Mouse (Mus musculus): ENCODE data around the gene Ccdc50. TPM values are rescaled to one million over a fixed set of nuclear protein-coding genes. Genes with fewer than 3 reads are reported as not detected.

Gene Ccdc50
- polyA plus RNA-seq, 1 experiment from 2014 or later: 49.2 TPM

GRCm38 (mm10) chr16:27401579-27401978 is 12.9 kb downstream of the Ccdc50 start:
- whole genome bisulfite sequencing: 96% methylated on average over 2 of the region's 2 CpGs
- no peak overlapping the region for H3K4me3 ChIP-seq
- no peaks in the 10 kb centered on the region for H3K27me3 ChIP-seq (ENCODE audit: low read depth, poor library complexity, severe bottlenecking)
- H3K27ac ChIP-seq: no peak overlapping the region
- DNase-seq (ENCODE audit: low spot score): no peak
- no peaks in the 10 kb centered on the region for H3K4me1 ChIP-seq
- peaks cover 12% of the 10 kb centered on the region for H3K36me3 ChIP-seq
- H3K9me3 ChIP-seq (replicated peaks): no peaks in the 10 kb centered on the region

DNA sequence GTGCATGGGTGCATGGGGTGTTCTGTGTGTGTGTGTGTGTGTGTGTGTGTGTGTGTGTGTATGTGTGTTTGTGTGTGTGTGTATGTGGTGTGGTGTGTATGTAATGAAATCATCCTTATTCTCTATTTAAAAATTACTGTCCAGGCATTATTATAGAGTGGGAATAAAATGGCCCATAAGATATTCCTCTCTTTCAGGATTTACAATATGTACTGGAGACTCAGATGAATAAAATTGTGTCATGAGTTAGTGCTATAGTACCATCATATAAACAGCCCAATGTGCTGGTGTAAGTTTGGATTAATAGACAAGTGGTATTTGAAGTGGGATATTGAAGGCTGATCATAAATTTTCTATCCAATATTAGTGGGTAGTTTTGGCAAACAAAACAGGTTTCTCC is 15.4 kb downstream of the Ccdc50 start:
- Histone ChIP-seq H3K27ac (no peak overlapping the region), H3K9me3 (replicated peaks) (no peaks in the 10 kb centered on the region), H3K4me1 (no peaks in the 10 kb centered on the region), H3K27me3 (ENCODE audit: low read depth, poor library complexity, severe bottlenecking) (no peaks in the 10 kb centered on the region), H3K4me3 (no peak overlapping the region), H3K36me3 (peaks cover 33% of the 10 kb centered on the region)
- no peak for DNase-seq (ENCODE audit: low spot score)

DNA sequence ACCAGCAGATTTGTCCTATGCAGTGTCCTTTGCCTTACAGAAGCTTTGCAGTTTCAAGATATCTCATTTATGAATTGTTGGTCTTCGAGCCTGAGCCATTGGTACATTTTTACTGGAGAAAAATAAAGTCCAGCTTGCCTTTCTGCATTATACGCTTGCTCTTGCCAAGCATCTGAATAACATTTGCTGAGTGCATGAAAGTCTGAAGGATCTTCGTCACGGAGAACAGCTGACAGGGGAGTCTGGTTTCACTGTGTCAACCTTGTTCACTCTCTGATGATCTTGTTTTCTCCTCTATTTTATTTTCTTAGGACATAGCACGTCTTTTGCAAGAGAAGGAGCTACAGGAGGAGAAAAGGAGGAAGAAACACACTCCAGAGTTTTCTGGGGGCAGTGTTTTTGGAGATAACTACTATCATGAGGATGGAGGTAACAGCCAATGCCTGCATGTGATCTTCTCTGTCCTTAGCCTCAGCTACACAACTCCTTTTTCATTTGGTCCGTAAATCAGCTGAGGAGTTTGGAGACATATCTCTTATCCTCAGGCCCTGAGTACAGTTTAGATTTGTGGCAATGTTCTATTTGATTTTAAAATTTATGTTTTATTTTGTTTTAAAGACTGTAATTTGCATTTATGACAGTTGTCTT is 28.4 kb downstream of the Ccdc50 start:
- H3K27me3 ChIP-seq (ENCODE audit: low read depth, poor library complexity, severe bottlenecking): no peaks in the 10 kb centered on the region
- no peaks in the 10 kb centered on the region for H3K9me3 ChIP-seq (replicated peaks)
- 95% methylated on average over 6 of the region's 6 CpGs for WGBS
- H3K27ac ChIP-seq: no peak overlapping the region
- H3K36me3 ChIP-seq: peaks cover 90% of the 10 kb centered on the region
- H3K4me3 ChIP-seq: no peak overlapping the region
- DNase-seq (ENCODE audit: low spot score): no peak
- no peaks in the 10 kb centered on the region for H3K4me1 ChIP-seq

GRCm38 (mm10) chr16:27417632-27418031 is 29.0 kb downstream of the Ccdc50 start:
- H3K36me3 ChIP-seq: peaks cover 92% of the 10 kb centered on the region
- no peaks in the 10 kb centered on the region for H3K9me3 ChIP-seq (replicated peaks)
- no peaks in the 10 kb centered on the region for H3K4me1 ChIP-seq
- H3K4me3 ChIP-seq: no peak overlapping the region
- DNase-seq (ENCODE audit: low spot score): no peak
- no peak overlapping the region for H3K27ac ChIP-seq
- no peaks in the 10 kb centered on the region for H3K27me3 ChIP-seq (ENCODE audit: low read depth, poor library complexity, severe bottlenecking)
- 93% methylated on average over 3 of the region's 3 CpGs for WGBS

DNA sequence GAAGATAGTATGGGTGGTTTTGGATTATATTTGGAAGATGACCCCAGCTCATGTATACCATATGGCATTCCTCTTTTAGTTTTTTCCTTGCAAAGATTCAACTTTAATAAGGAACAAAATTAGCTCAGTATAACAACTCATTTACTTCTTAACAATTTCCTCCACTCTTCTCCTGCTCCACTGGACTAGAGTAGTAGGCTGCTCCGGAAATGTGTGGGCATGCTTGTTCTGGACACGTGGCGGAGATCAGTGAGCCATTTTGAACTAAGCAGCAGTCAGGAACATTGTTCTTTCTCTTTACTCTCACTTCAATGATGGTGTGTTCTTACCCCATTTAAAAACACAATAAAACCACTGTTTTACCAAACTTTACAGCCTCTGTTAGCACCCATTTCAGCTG is 32.3 kb downstream of the Ccdc50 start:
- no peaks in the 10 kb centered on the region for H3K27me3 ChIP-seq (ENCODE audit: low read depth, poor library complexity, severe bottlenecking)
- H3K27ac ChIP-seq: no peak overlapping the region
- no peaks in the 10 kb centered on the region for H3K4me1 ChIP-seq
- no peaks in the 10 kb centered on the region for H3K9me3 ChIP-seq (replicated peaks)
- WGBS: 97% methylated on average over 3 of the region's 3 CpGs
- peaks cover 68% of the 10 kb centered on the region for H3K36me3 ChIP-seq
- DNase-seq (ENCODE audit: low spot score): no peak
- H3K4me3 ChIP-seq: no peak overlapping the region

DNA sequence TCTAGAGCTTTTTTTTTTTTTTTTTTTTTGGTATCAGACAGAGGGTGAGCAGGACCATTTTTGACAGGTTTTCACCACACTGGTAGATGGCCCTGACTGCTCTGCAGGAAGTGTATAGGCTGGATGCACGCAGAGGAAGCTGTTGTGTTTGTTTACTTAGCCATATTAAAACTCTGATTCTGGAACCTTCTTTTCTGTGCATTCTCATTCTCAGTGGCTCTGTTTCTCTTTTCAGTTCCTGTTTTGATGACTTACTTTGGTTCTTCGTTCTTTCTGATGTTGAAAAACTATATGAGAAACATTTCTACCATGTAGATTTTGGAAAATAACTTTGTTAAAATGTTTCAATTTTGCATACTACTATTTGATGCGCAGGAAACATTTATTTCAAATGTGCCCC is 46.4 kb downstream of the Ccdc50 start:
- DNase-seq (ENCODE audit: low spot score): no peak
- Histone ChIP-seq H3K36me3 (peaks cover 50% of the 10 kb centered on the region), H3K4me1 (no peaks in the 10 kb centered on the region), H3K27me3 (ENCODE audit: low read depth, poor library complexity, severe bottlenecking) (no peaks in the 10 kb centered on the region), H3K9me3 (replicated peaks) (no peaks in the 10 kb centered on the region), H3K4me3 (no peak overlapping the region), H3K27ac (no peak overlapping the region)
- 85% methylated on average over 3 of the region's 3 CpGs for WGBS

DNA sequence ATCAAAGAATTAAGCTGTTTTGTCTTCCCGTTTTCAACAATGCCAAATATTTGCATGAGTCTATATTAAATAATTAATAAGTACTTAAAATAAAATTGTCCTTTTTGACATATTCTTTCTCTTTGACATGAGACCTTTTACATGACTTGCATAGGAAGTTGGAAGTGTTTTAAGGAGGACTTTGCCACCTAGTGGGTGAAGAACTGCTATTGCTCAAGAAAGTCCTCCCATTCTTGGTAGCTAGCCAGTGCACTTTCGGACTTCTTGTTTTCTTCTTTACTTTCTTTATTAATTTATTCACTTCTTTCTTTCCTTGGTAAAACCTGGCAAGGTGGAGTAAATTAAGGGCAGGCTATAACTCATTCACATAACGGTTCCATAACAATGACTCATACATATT is 55.3 kb downstream of the Ccdc50 start:
- Histone ChIP-seq H3K27me3 (ENCODE audit: low read depth, poor library complexity, severe bottlenecking) (no peaks in the 10 kb centered on the region), H3K9me3 (replicated peaks) (no peaks in the 10 kb centered on the region), H3K4me1 (no peaks in the 10 kb centered on the region), H3K4me3 (no peak overlapping the region), H3K36me3 (peaks cover 64% of the 10 kb centered on the region), H3K27ac (no peak overlapping the region)
- 92% methylated on average over 3 of the region's 3 CpGs for whole genome bisulfite sequencing
- DNase-seq (ENCODE audit: low spot score): no peak

DNA sequence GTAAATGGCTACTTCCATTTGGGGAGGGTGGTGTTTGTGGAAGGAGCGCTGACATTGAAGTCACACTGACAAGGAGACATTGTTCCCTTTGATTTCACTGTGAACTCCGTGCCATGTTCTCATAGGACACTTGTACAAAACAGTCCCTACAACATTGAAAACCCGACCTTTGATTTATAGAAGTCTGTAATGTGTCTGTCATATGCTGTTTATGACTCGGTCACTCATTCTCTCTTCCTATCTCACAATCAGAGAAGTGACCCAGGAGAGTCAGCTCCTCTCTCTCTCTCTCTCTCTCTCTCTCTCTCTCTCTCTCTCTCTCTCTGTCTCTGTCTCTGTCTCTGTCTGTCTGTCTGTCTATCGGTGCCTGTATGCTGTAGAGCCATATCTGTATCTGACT is 60.7 kb downstream of the Ccdc50 start:
- Histone ChIP-seq H3K36me3 (peaks cover 43% of the 10 kb centered on the region), H3K9me3 (replicated peaks) (no peaks in the 10 kb centered on the region), H3K4me3 (no peak overlapping the region), H3K27me3 (ENCODE audit: low read depth, poor library complexity, severe bottlenecking) (no peaks in the 10 kb centered on the region), H3K4me1 (no peaks in the 10 kb centered on the region), H3K27ac (no peak overlapping the region)
- WGBS: 96% methylated on average over 5 of the region's 5 CpGs
- no peak for DNase-seq (ENCODE audit: low spot score)

GRCm38 (mm10) chr16:27450655-27451054 is 62.0 kb downstream of the Ccdc50 start:
- DNase-seq (ENCODE audit: low spot score): no peak
- Histone ChIP-seq H3K4me1 (no peaks in the 10 kb centered on the region), H3K9me3 (replicated peaks) (no peaks in the 10 kb centered on the region), H3K27ac (no peak overlapping the region), H3K27me3 (ENCODE audit: low read depth, poor library complexity, severe bottlenecking) (no peaks in the 10 kb centered on the region), H3K36me3 (peaks cover 33% of the 10 kb centered on the region), H3K4me3 (no peak overlapping the region)
- WGBS: 93% methylated on average over 2 of the region's 2 CpGs

DNA sequence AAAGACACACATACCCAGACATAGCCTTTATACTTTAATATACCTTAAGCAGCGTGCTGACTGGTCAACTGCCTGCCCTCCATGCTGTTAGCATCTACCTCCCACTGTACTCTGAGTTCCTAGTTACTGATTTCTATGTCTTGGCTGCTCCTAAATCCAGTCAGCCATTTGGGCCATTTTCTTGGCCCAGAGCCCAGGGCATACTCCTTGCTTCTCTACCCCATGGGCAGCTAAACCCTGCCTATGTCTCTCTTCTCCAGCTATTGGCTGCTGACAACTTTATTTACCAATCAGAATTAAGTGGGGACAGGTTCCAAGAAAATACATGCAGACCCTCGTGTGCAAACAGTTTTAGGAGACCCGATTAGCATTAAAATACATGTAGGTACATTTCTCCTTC is 64.7 kb downstream of the Ccdc50 start:
- DNase-seq (ENCODE audit: low spot score): no peak
- H3K4me1 ChIP-seq: no peaks in the 10 kb centered on the region
- H3K36me3 ChIP-seq: peaks cover 15% of the 10 kb centered on the region
- no peaks in the 10 kb centered on the region for H3K27me3 ChIP-seq (ENCODE audit: low read depth, poor library complexity, severe bottlenecking)
- H3K4me3 ChIP-seq: no peak overlapping the region
- WGBS: 78% methylated on average over 3 of the region's 3 CpGs
- no peaks in the 10 kb centered on the region for H3K9me3 ChIP-seq (replicated peaks)
- no peak overlapping the region for H3K27ac ChIP-seq

GRCm38 (mm10) chr16:27453823-27454222 is 65.2 kb downstream of the Ccdc50 start:
- no peaks in the 10 kb centered on the region for H3K9me3 ChIP-seq (replicated peaks)
- 84% methylated on average over 2 of the region's 2 CpGs for WGBS
- H3K27ac ChIP-seq: no peak overlapping the region
- no peak overlapping the region for H3K4me3 ChIP-seq
- H3K36me3 ChIP-seq: peaks cover 15% of the 10 kb centered on the region
- no peaks in the 10 kb centered on the region for H3K4me1 ChIP-seq
- no peak for DNase-seq (ENCODE audit: low spot score)
- H3K27me3 ChIP-seq (ENCODE audit: low read depth, poor library complexity, severe bottlenecking): no peaks in the 10 kb centered on the region

DNA sequence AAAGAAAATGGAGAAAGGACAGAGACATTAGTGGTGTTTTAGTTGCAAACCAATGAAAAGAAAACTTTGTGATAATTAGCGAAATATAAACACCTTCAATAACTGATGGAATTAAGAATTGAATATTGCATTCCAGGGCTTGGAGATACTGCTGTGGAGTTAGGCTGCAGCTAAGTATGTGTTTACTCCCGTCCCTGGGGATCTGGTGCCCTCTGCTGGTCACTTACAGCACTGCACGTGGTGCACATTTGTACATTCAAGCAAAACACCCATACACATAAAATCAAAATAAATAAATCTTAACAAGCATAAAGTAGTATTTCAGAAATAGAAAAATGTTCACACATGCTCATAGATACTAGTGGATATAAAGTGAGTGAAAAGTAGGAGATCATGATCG is 68.6 kb downstream of the Ccdc50 start:
- 16% methylated on average over 4 of the region's 4 CpGs for WGBS
- DNase-seq (ENCODE audit: low spot score): peak; percentile 86
- Histone ChIP-seq H3K36me3 (no peaks in the 10 kb centered on the region), H3K4me1 (no peaks in the 10 kb centered on the region), H3K4me3 (no peak overlapping the region), H3K9me3 (replicated peaks) (no peaks in the 10 kb centered on the region), H3K27ac (no peak overlapping the region), H3K27me3 (ENCODE audit: low read depth, poor library complexity, severe bottlenecking) (no peaks in the 10 kb centered on the region)

DNA sequence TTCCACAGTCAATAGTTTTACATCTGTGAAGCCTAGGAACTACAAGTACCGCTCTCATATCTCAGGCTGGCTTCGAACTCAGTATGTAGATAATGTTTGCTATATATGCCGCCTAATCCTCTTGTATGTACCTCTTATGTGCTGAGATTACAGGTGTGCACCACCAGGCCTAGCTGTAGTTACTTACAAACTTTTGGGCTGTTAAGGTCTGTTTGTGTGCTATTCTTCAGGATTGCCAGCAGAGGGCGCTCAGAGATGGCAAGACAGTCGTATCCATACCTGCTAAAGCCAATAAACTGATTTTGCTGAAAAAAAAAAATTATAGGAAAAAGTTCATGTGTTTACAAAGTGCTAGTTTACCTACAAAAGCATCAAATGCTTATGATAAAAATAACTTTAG is 80.1 kb downstream of the Ccdc50 start:
- Histone ChIP-seq H3K27ac (no peak overlapping the region), H3K4me3 (no peak overlapping the region), H3K9me3 (replicated peaks) (no peaks in the 10 kb centered on the region), H3K36me3 (no peaks in the 10 kb centered on the region), H3K27me3 (ENCODE audit: low read depth, poor library complexity, severe bottlenecking) (no peaks in the 10 kb centered on the region), H3K4me1 (no peaks in the 10 kb centered on the region)
- peak; percentile 67 for DNase-seq (ENCODE audit: low spot score)
- WGBS: 24% methylated on average over 5 of the region's 5 CpGs

GRCm38 (mm10) chr16:27471389-27471788 is 82.7 kb downstream of the Ccdc50 start:
- no peaks in the 10 kb centered on the region for H3K36me3 ChIP-seq
- DNase-seq (ENCODE audit: low spot score): no peak
- whole genome bisulfite sequencing: 81% methylated on average over 6 of the region's 6 CpGs
- no peak overlapping the region for H3K27ac ChIP-seq
- no peaks in the 10 kb centered on the region for H3K27me3 ChIP-seq (ENCODE audit: low read depth, poor library complexity, severe bottlenecking)
- no peaks in the 10 kb centered on the region for H3K9me3 ChIP-seq (replicated peaks)
- H3K4me1 ChIP-seq: no peaks in the 10 kb centered on the region
- H3K4me3 ChIP-seq: no peak overlapping the region

All from limb, embryonic 10.5 days (tissue).